Mouse (Mus musculus) C2C12 (cell line): ENCODE results near the gene Gatd1.

Source experiments
- CTCF ChIP-seq: IDR thresholded peaks from one replicate; pipeline ENCODE4 v1.5.1; 2011; ENCODE audit not compliant: control insufficient read depth, insufficient read depth, insufficient read length
- FOSL1 ChIP-seq: IDR thresholded peaks from one replicate; pipeline ENCODE4 v1.8.0; 2011; ENCODE audit warnings: mild to moderate bottlenecking, low read length; ENCODE audit not compliant: poor library complexity, insufficient read depth, severe bottlenecking
- MYOG ChIP-seq: IDR thresholded peaks from one replicate; pipeline ENCODE4 v1.6.1; 2011; ENCODE audit not compliant: control insufficient read depth, insufficient read length; ENCODE audit errors: extremely low read depth
- USF1 ChIP-seq: IDR thresholded peaks from one replicate; pipeline ENCODE4 v1.6.1; 2011; ENCODE audit warnings: low read depth, mild to moderate bottlenecking, control low read depth, moderate library complexity

GRCm38 (mm10) chr7:141460001-141460390, 46.1 kb upstream of the Gatd1 start:
- TF ChIP-seq CTCF, result no peak
- no peak for TF ChIP-seq USF1
- TF ChIP-seq MYOG, result no peak
- TF ChIP-seq FOSL1, result no peak
